Mouse (Mus musculus) G1E (cell line): ENCODE results near the gene Kank2.

Experiments used
- CTCF ChIP-seq: IDR thresholded peaks from 2 replicates; pipeline ENCODE4 v1.5.1; 2012; ENCODE audit warnings: low read depth, low read length, inconsistent platforms, mixed read lengths
- GATA1 ChIP-seq: IDR thresholded peaks from 2 replicates; pipeline ENCODE4 v1.6.1; 2012; ENCODE audit warnings: borderline replicate concordance, low read length, inconsistent platforms, mixed read lengths
- TAL1 ChIP-seq: conservative IDR thresholded peaks from 2 replicates; pipeline ENCODE4 v1.6.1; 2012; ENCODE audit warnings: low read depth, low read length, inconsistent platforms, mixed read lengths

DNA sequence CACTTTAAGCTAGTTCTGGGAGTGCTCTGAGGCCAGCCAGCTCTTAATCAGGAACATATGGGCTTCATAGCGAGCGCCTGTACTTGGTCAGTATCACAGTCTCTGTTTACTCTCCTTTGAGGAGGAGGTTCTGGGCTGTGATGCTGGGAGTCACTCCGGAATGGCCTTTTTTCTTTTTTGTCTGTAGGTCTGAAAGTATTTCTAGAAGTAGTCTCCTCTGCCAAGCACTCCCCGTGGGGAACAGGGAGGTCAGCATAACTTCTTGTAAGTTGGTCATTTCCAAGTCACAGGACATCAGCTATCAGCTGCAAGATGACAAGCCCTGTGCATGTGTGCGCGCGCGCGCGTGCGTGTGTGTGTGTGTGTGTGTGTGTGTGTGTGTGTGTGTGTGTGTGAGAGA is 30.6 kb downstream of the Kank2 start:
- TF ChIP-seq CTCF: no peak
- TF ChIP-seq TAL1: no peak
- TF ChIP-seq GATA1: no peak
